Mouse (Mus musculus): ENCODE results near the gene Lama4. TPM values are rescaled to one million over a fixed set of nuclear protein-coding genes. Genes with fewer than 3 reads are reported as not detected.

The Lama4 gene
- polyA plus RNA-seq, 1 experiment from 2014 or later = 85.8 TPM

DNA sequence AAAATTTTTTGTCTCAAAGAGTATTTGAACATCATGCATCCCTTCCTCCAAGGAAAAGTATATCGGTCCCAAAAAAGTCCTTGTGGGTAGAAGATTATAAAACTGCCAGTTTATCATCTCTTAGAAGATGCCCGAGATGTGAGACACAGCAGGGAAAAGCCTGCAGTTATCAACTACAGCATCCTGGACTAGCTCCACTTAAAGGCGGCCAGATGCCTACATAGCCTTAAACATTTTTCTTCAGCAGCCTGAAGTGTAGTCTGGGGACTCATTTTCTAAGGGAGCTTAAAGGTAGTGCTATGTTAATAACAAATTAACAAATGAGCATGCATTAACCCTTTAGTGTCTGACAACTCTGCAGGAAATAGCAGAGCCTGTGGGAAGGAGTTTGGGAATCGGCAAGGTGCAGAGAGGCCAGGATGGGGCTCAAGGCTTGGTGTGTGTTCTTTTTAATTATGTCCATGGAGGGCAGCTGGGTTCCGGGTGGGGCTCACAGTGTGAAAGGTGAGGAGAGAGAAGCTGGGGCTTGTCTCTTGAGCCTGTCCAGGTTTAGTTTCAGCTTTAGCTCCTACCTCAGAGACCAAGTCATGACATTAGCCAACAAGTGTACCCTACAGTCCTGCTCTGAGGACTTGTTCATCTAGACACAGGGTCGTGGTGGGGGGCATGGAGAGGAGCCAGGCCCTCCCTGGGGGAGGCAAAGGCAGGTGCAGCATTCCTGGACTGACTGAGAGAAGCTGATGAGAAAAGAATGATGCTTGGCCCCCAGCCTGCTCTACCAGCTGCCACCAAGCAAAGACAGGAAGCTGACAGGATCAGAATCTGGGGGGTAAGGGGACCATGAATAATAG is 64.2 kb downstream of the Lama4 start:
- H3K9ac ChIP-seq = no peak overlapping the region
- H3K36me3 ChIP-seq = peaks cover 55% of the 10 kb centered on the region
- peaks cover 11% of the 10 kb centered on the region; the same call in 1 of the 2 replicates for H3K4me1 ChIP-seq
- no peak for ATAC-seq (ENCODE audit: insufficient number of reproducible peaks, low FRiP score, low TSS enrichment, low read depth)
- H3K9me3 ChIP-seq = no peaks in the 10 kb centered on the region
- no peak overlapping the region for H3K4me3 ChIP-seq
- WGBS = 44% methylated on average over 6 of the region's 6 CpGs
- no peak overlapping the region for H3K4me2 ChIP-seq
- no peaks in the 10 kb centered on the region for H3K27me3 ChIP-seq
- no peak overlapping the region for H3K27ac ChIP-seq

DNA sequence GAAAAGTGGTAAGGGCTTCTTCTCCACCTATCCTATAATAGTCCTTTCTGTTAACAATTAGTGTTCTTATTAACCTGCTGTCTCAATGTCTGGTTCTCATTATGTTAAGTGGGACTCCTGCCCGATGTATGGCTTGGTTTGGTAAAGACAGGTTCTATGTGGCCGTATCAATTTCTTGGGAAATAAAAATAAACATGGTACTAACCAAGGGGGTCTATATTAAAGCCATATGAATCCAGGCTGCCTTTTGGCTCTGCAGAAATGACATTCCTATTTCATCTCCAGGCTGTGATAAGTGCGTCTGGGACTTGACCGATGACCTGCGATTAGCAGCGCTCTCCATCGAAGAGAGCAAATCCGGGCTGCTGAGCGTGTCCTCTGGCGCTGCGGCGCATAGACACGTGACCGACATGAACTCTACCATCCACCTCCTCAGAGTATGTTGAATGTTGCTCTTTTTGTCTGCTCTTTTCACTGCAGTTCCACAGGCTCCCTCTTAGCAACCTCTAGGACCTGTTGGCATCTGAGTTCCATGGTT is 64.9 kb downstream of the Lama4 start:
- H3K27ac ChIP-seq = no peak overlapping the region
- peaks cover 53% of the 10 kb centered on the region for H3K36me3 ChIP-seq
- no peaks in the 10 kb centered on the region for H3K9me3 ChIP-seq
- H3K27me3 ChIP-seq = no peaks in the 10 kb centered on the region
- WGBS = 67% methylated on average over 14 of the region's 14 CpGs
- peaks cover 11% of the 10 kb centered on the region; the same call in 1 of the 2 replicates for H3K4me1 ChIP-seq
- no peak overlapping the region for H3K4me2 ChIP-seq
- H3K4me3 ChIP-seq = no peak overlapping the region
- no peak overlapping the region for H3K9ac ChIP-seq
- ATAC-seq (ENCODE audit: insufficient number of reproducible peaks, low FRiP score, low TSS enrichment, low read depth) = no peak

DNA sequence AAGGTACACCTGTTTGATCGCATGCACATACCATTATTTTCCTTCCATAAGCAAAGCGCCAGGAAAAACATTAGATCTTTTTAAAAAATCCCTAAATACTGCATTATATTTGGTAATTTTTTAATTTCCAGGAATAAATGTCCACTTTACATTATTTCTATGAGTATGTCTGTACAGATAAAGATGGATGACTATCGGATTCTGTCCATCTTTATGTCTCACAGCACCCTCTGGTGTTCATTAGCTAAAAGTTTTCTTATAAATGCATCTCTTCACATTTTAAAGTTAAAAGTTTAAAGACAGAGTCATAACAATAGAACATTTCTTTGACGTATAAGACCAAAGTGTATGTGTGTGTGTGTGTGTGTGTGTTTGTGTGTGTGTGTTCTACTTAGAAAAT is 74.2 kb downstream of the Lama4 start:
- no peaks in the 10 kb centered on the region for H3K9me3 ChIP-seq
- H3K4me1 ChIP-seq = no peaks in the 10 kb centered on the region
- no peaks in the 10 kb centered on the region for H3K27me3 ChIP-seq
- no peak overlapping the region for H3K4me2 ChIP-seq
- WGBS = 57% methylated on average over 4 of the region's 4 CpGs
- H3K9ac ChIP-seq = no peak overlapping the region
- ATAC-seq (ENCODE audit: insufficient number of reproducible peaks, low FRiP score, low TSS enrichment, low read depth) = no peak
- no peak overlapping the region for H3K27ac ChIP-seq
- H3K4me3 ChIP-seq = no peak overlapping the region
- peaks cover 31% of the 10 kb centered on the region for H3K36me3 ChIP-seq

DNA sequence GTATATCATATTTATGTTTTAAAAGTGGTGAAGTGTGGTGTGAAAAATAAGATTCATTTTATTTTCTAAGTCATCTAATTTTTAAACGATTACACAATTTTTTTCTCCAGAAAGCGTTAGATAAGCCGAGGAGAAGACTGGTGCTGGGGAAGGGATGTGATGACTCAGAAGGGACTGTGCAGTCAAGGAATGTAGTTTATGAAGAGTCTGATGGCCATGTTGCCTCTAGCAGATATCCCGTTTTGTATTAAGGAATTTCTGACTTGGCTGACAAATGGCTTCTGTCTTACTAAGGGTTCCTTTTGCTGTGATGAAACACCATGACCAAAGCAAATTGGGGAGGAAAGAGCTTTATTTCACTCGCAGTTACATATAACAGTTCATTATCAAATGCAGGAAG is 74.7 kb downstream of the Lama4 start:
- WGBS = 65% methylated on average over 5 of the region's 5 CpGs
- Histone ChIP-seq H3K9me3 (no peaks in the 10 kb centered on the region), H3K4me1 (no peaks in the 10 kb centered on the region), H3K4me3 (no peak overlapping the region), H3K36me3 (peaks cover 31% of the 10 kb centered on the region), H3K4me2 (no peak overlapping the region), H3K27me3 (no peaks in the 10 kb centered on the region), H3K27ac (no peak overlapping the region), H3K9ac (no peak overlapping the region)
- no peak for ATAC-seq (ENCODE audit: insufficient number of reproducible peaks, low FRiP score, low TSS enrichment, low read depth)

DNA sequence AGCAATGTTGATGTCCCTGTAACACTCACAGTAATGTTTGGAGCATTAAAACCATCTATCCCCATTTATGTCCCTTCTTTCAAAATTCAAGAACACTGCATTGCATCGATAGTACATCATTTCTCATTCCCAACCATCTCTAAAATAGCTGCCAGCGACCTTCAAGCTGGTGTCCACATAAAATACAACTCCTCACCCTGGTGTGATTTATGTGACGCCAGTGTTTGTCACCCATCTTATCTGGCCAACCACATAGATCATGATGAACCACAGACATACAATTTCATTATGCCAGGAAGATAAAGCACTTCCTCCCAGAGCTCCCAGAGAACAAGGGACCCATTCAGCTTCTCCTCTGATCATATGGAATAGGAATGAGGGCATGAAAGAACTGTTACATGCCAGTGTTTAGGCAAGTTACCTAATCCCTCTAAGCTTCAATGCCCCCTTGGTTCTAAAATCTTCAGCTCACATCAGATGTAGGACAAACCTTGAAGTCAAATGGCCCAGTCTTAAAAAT is 79.2 kb downstream of the Lama4 start:
- Histone ChIP-seq H3K27me3 (no peaks in the 10 kb centered on the region), H3K36me3 (peaks cover 44% of the 10 kb centered on the region), H3K9me3 (no peaks in the 10 kb centered on the region), H3K4me3 (no peak overlapping the region), H3K4me2 (no peak overlapping the region), H3K4me1 (no peaks in the 10 kb centered on the region), H3K27ac (no peak overlapping the region), H3K9ac (no peak overlapping the region)
- no peak for ATAC-seq (ENCODE audit: insufficient number of reproducible peaks, low FRiP score, low TSS enrichment, low read depth)
- 67% methylated on average over 3 of the region's 3 CpGs for WGBS

DNA sequence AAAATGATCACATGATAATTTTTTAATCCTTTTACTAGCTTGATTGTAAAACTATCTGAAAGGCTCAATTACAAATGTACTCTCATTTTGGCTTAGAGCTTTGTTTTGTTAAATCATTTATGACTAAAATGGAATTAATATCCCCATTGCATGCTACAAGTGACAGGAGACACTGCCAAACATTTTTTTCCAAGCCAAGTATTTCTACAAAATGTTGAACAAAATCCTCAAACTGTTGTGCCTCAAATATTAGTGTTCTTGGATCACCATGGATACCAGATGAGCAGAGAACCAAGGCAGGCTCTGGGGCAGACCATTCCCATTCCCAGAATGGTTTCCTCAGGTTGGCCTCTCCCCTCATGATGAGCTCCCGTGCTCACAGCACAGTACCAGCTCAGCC is 79.8 kb downstream of the Lama4 start:
- Histone ChIP-seq H3K4me2 (no peak overlapping the region), H3K9ac (no peak overlapping the region), H3K27me3 (no peaks in the 10 kb centered on the region), H3K4me3 (no peak overlapping the region), H3K9me3 (no peaks in the 10 kb centered on the region), H3K27ac (no peak overlapping the region), H3K36me3 (peaks cover 50% of the 10 kb centered on the region), H3K4me1 (no peaks in the 10 kb centered on the region)
- ATAC-seq (ENCODE audit: insufficient number of reproducible peaks, low FRiP score, low TSS enrichment, low read depth) = no peak
- WGBS = 69% methylated on average over 1 of the region's 1 CpGs

DNA sequence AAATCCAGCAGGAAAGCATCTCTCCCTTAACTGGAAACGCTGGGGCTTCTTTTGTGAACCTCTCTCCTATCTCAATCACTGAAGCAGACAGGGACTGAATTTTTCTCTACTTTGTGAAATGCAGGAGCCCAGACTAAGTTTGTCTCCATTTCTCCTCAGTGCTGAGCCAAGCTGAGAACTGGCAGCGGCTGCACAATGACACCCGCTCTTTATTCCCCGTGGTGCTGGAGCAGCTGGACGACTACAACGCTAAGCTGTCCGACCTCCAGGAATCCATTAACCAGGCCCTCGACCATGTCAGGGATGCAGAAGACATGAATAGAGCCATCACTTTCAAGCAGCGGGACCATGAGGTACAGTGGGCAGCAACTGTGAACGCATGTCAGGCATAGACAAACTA is 82.5 kb downstream of the Lama4 start:
- Histone ChIP-seq H3K9me3 (no peaks in the 10 kb centered on the region), H3K4me3 (no peak overlapping the region), H3K4me2 (no peak overlapping the region), H3K4me1 (no peaks in the 10 kb centered on the region), H3K27me3 (no peaks in the 10 kb centered on the region), H3K36me3 (peaks cover 53% of the 10 kb centered on the region), H3K27ac (no peak overlapping the region), H3K9ac (no peak overlapping the region)
- ATAC-seq (ENCODE audit: insufficient number of reproducible peaks, low FRiP score, low TSS enrichment, low read depth) = no peak
- WGBS = 78% methylated on average over 10 of the region's 10 CpGs

DNA sequence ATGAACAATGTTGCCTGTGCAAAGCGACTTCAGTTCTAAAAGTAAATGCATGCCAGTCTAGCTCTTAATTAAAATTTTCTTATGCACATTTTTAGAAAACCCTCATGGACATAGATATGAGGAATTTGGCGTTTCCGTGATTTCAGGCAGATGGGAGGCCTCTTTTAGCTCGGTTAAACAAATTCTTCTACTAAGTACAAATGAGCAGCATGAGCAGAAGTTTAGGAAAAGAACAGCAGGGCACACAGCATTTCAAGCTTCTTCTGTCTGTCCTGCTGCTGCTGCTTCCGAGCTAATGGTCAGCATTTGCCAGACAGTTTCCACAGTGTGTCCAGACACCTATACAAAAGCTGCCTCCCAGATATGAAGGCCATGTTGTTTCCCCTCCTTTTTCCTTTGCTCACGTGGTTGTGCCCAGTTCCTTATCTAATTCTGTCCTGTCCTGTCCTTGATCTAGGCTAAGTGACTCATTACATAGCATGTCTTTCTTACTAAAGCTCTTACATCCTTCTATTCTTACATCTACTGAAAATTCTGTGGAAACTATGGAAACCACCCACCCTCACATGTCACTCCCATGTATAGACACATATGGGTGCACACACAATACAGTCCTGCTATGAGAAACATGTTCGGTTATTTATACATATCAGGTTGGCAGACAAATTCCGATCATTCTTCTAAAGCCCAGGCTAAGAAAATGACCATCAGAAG is 84.4 kb downstream of the Lama4 start:
- WGBS = 79% methylated on average over 8 of the region's 8 CpGs
- Histone ChIP-seq H3K4me3 (no peak overlapping the region), H3K27ac (no peak overlapping the region), H3K4me1 (no peaks in the 10 kb centered on the region), H3K9me3 (no peaks in the 10 kb centered on the region), H3K36me3 (peaks cover 65% of the 10 kb centered on the region), H3K4me2 (no peak overlapping the region), H3K27me3 (no peaks in the 10 kb centered on the region), H3K9ac (no peak overlapping the region)
- ATAC-seq (ENCODE audit: insufficient number of reproducible peaks, low FRiP score, low TSS enrichment, low read depth) = no peak

DNA sequence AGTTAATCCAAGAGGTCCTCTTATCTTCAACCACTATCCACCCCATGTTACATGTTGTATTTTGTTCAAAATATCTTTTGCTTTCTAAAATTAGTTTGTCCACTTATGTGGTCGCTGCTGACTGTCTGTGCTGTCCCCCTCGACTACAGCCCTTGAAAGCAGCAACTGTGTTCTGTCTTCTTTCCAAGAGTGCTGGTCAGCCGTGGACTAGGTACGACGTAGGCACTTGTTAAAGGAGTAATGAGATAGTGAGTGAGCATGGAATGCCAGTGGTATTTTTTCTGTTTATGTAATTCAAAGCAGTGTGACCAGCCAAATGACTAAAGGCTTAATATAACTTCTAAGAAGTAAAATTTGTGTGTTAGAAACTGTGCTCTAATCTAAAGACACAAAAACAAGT is 90.7 kb downstream of the Lama4 start:
- 83% methylated on average over 5 of the region's 5 CpGs for WGBS

DNA sequence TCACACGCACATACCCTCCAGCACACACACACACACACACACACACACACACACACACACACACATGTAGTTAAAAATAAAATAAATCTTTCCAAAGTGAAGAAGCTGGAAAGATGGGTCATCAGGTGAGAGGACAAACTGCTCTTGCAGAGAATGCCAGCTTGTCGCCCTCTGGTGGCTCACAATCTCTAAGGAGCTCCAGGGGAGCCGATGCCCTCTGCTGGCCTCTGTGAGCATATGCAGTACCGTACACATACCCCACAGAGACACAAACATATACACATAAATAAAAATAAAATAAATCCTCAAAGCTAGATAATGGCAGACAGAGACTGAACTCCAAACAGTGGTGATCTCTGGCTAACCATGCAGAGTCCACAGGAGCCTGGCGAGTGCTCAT is 99.4 kb downstream of the Lama4 start:
- H3K4me1 ChIP-seq = no peaks in the 10 kb centered on the region
- WGBS = 89% methylated on average over 5 of the region's 5 CpGs
- H3K36me3 ChIP-seq = peaks cover 41% of the 10 kb centered on the region
- no peak overlapping the region for H3K4me3 ChIP-seq
- no peaks in the 10 kb centered on the region for H3K27me3 ChIP-seq
- no peaks in the 10 kb centered on the region for H3K9me3 ChIP-seq
- ATAC-seq (ENCODE audit: insufficient number of reproducible peaks, low FRiP score, low TSS enrichment, low read depth) = no peak
- no peak overlapping the region for H3K9ac ChIP-seq
- no peak overlapping the region for H3K27ac ChIP-seq
- H3K4me2 ChIP-seq = no peak overlapping the region

More for the DNA sequence above, 90.7 kb downstream of the Lama4 start:
- Histone ChIP-seq H3K36me3 (peaks cover 66% of the 10 kb centered on the region), H3K9ac (no peak overlapping the region), H3K9me3 (no peaks in the 10 kb centered on the region), H3K4me3 (no peak overlapping the region), H3K27me3 (no peaks in the 10 kb centered on the region), H3K27ac (no peak overlapping the region), H3K4me1 (no peaks in the 10 kb centered on the region), H3K4me2 (no peak overlapping the region)
- ATAC-seq (ENCODE audit: insufficient number of reproducible peaks, low FRiP score, low TSS enrichment, low read depth) = no peak

DNA sequence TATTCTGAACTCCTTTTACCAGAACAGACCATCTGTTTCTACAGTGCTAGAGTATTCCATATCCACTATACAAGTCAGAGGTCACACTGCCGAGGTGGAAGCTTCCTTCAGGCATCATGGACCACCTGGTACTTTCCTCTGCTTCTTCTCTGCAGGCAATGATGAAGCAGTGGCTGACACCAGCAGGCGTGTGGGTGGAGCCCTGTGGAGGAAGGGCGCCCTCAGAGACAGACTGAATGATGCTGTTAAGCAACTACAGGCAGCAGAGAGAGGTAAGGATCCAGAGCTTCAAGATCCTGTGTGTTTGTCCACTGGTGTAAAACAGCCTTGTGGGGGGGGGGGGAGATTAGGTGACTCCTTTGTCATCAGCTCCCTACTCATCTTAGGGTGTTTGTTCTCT is 100.1 kb downstream of the Lama4 start:
- Histone ChIP-seq H3K9me3 (no peaks in the 10 kb centered on the region), H3K27me3 (no peaks in the 10 kb centered on the region), H3K4me3 (no peak overlapping the region), H3K9ac (no peak overlapping the region), H3K4me2 (no peak overlapping the region), H3K36me3 (peaks cover 44% of the 10 kb centered on the region), H3K4me1 (no peaks in the 10 kb centered on the region), H3K27ac (no peak overlapping the region)
- no peak for ATAC-seq (ENCODE audit: insufficient number of reproducible peaks, low FRiP score, low TSS enrichment, low read depth)
- 71% methylated on average over 3 of the region's 3 CpGs for WGBS

DNA sequence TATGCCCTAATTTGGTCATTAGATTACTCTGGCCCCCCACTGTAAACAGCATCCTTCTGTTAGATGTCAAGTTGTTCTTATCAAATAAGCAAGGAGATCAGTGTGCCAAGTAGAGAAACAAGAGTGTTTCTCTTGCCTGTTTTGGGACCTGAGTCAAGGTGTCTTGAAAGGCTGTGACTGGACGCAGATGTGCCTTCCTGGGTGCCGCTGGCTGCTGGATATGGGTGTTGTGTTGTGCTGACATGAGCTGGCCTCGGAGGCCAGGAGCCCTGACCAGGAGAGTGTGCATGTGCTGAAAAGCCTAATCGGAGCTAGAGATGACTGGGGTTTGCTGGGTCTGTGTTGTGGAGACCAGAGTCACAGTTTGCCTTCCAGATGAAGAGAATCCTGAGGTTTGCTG is 100.7 kb downstream of the Lama4 start:
- no peak overlapping the region for H3K4me2 ChIP-seq
- no peak overlapping the region for H3K27ac ChIP-seq
- no peaks in the 10 kb centered on the region for H3K4me1 ChIP-seq
- no peak for ATAC-seq (ENCODE audit: insufficient number of reproducible peaks, low FRiP score, low TSS enrichment, low read depth)
- H3K27me3 ChIP-seq = no peaks in the 10 kb centered on the region
- WGBS = 96% methylated on average over 4 of the region's 4 CpGs
- H3K9ac ChIP-seq = no peak overlapping the region
- H3K9me3 ChIP-seq = no peaks in the 10 kb centered on the region
- H3K4me3 ChIP-seq = no peak overlapping the region
- H3K36me3 ChIP-seq = peaks cover 47% of the 10 kb centered on the region

Data from limb, embryonic 15.5 days (tissue).